In genomic region chr6:64727751-64728403, GRCm38 (mm10) we compare ENCODE assay signal across 8 mouse cellular contexts. TPM values are rescaled to one million over a fixed set of nuclear protein-coding genes. Genes with fewer than 3 reads are reported as not detected.
DNase-seq lines count a peak whose midpoint lies in the region; ATAC-seq and TF ChIP-seq lines count a peak whose summit lies in the region.

No protein-coding gene starts in this region.

- TF ChIP-seq CTCF in lung, adult 2 months (IDR thresholded peaks at IDR 0.05; ENCODE audit: insufficient read depth, low read length): no peak

- no peak overlapping the region for H3K27ac ChIP-seq in forebrain, embryonic 11.5 days (ENCODE audit: low read depth, low read length)

- peak; percentile 54 for DNase-seq in ovary, postnatal 36 days (ENCODE audit: low spot score)
- DNase-seq in ovary, postnatal 14 days (ENCODE audit: low spot score): no peak
- peak; percentile 65 for DNase-seq in forebrain, embryonic 11.5 days (ENCODE audit: low spot score)
- peak; percentile 36 for DNase-seq in kidney, adult 18-20 months
- DNase-seq in lung, adult 2 months: peak; percentile 44
- DNase-seq in skeletal muscle tissue, adult 2 months (ENCODE audit: low read depth, low spot score): peak; percentile 3

- H3K4me2 ChIP-seq in forebrain, embryonic 11.5 days (ENCODE audit: low read depth, low read length, severe bottlenecking): peak overlapping the region; percentile 55

- H3K27me3 ChIP-seq in forebrain, embryonic 11.5 days (ENCODE audit: control insufficient read depth, insufficient read depth, low read length): peaks cover 52% of the 10 kb centered on the region

- WGBS in forebrain, embryonic 11.5 days: under 1% methylated on average over 29 of the region's 29 CpGs
- WGBS in lung, adult 2 months: 1% methylated on average over 29 of the region's 29 CpGs

- H3K36me3 ChIP-seq in forebrain, embryonic 11.5 days (ENCODE audit: control insufficient read depth, insufficient read depth, low read length): no peaks in the 10 kb centered on the region

- peaks cover 11% of the 10 kb centered on the region for H3K4me1 ChIP-seq in forebrain, embryonic 11.5 days (replicated peaks; ENCODE audit: control insufficient read depth, insufficient read depth, low read length)
- peaks cover 3% of the 10 kb centered on the region; the same call in 1 of the 2 replicates for H3K4me1 ChIP-seq in lung, adult 2 months (ENCODE audit: control insufficient read depth, insufficient read depth, low read length)

- no peak for TF ChIP-seq POLR2A in lung, adult 2 months (IDR thresholded peaks at IDR 0.05; ENCODE audit: borderline replicate concordance, extremely low read depth, low read depth, low read length)

- no peak overlapping the region for H3K9ac ChIP-seq in forebrain, embryonic 11.5 days (ENCODE audit: low read length)

- no peaks in the 10 kb centered on the region for H3K9me3 ChIP-seq in forebrain, embryonic 11.5 days (ENCODE audit: control insufficient read depth, low read length)

- peak; percentile 49 for ATAC-seq in forebrain, embryonic 11.5 days (replicated peaks; ENCODE audit: low FRiP score)
- no peak for ATAC-seq in inflammation-experienced regulatory T-cells, adult 6 months
- ATAC-seq in activated CD4-positive, CD25-positive, alpha-beta regulatory T cell, adult 4 months: no peak

- H3K4me3 ChIP-seq in forebrain, embryonic 11.5 days (ENCODE audit: low read depth, low read length): peak overlapping the region; percentile 35
- peak overlapping the region; percentile 34 for H3K4me3 ChIP-seq in lung, adult 2 months (replicated peaks; ENCODE audit: extremely low read depth, low read depth, low read length)

RNA-seq across cellular contexts. Expression of gene Atoh1, which starts 1.0 kb away (rescaled TPM):
- polyA plus RNA-seq in forebrain, embryonic 11.5 days (2014; fragmentation: Nextera tagmentation; extraction: Ambion mirVana): not detected in 2 replicates
- 0.42 TPM in 1 of 2 replicates, not detected in the other for polyA plus RNA-seq in lung, adult 2 months (2012; rRNA removed)
- not detected for polyA plus RNA-seq in inflammation-experienced regulatory T-cells, adult 6 months (2017; shearing (Covaris generic))
- not detected for polyA plus RNA-seq in activated CD4-positive, CD25-positive, alpha-beta regulatory T cell, adult 4 months (2017; shearing (Covaris generic))
